14 mouse cellular contexts compared by ENCODE assay signal in the genomic region with DNA sequence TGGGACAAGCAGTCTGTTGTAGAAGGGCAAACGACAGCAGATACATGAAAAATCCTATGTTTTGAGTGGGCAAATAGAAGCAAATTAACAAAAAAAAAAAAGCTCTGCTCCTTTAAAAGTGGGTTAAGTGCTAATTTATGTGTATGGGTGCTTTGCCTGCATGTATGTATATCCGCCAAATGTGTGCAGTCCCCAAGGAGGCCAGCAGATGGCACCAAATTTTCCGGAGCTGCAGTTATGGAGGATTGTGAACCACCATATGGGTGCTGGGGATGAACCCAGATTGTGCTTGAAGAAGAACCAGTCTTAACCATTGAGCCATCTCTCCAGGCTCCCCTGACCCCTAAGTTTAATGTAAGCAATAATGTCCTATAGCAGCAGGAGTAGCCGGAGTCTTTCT. TPM values are rescaled to one million over a fixed set of nuclear protein-coding genes. Genes with fewer than 3 reads are reported as not detected.
DNase-seq lines count a peak whose midpoint lies in the region; TF ChIP-seq lines count a peak whose summit lies in the region.
"Had no signal": no experiment of that assay in that cellular context is flagged by ENCODE, and none has a peak within 500 bp of the region (broad histone marks: within the 10 kb centered on the region; RNA-seq: fewer than 3 reads in every experiment).

No protein-coding gene starts in this region.

- no peaks in the 10 kb centered on the region for H3K36me3 ChIP-seq in heart, adult 2 months (ENCODE audit: control insufficient read depth, insufficient read depth, low read length)
- H3K36me3 ChIP-seq: embryonic facial prominence, embryonic 12.5 days; forebrain, embryonic 10.5 days; limb, embryonic 10.5 days had no signal

- peak; percentile 24 for TF ChIP-seq CTCF in heart, adult 2 months (IDR thresholded peaks at IDR 0.05)
- 0 out of 2 replicates have a peak, but pooled peaks have one; percentile 1 for TF ChIP-seq CTCF in lung, adult 2 months (IDR thresholded peaks at IDR 0.05; ENCODE audit: insufficient read depth, low read length)

- H3K27ac ChIP-seq in heart, adult 2 months, result no peak overlapping the region
- H3K27ac ChIP-seq: embryonic facial prominence, embryonic 12.5 days; forebrain, embryonic 10.5 days; limb, embryonic 10.5 days had no signal

- H3K4me1 ChIP-seq in heart, adult 2 months (ENCODE audit: control insufficient read depth, insufficient read depth, low read length), result peaks cover 7% of the 10 kb centered on the region
- 0 out of 2 replicates have a peak, but pooled peaks cover 2% of the 10 kb centered on the region for H3K4me1 ChIP-seq in lung, adult 2 months (ENCODE audit: control insufficient read depth, insufficient read depth, low read length)
- H3K4me1 ChIP-seq: embryonic facial prominence, embryonic 12.5 days; forebrain, embryonic 10.5 days; limb, embryonic 10.5 days had no signal

- no peaks in the 10 kb centered on the region for H3K27me3 ChIP-seq in heart, adult 2 months (ENCODE audit: control insufficient read depth, insufficient read depth, low read length)
- H3K27me3 ChIP-seq: embryonic facial prominence, embryonic 12.5 days had no signal

- no peak for TF ChIP-seq EP300 in heart, adult 2 months (IDR thresholded peaks at IDR 0.05; ENCODE audit: insufficient read depth, low read depth, low read length)

- 99% methylated on average over 4 of the region's 4 CpGs for WGBS in heart, adult 2 months
- WGBS in lung, adult 2 months, result 97% methylated on average over 4 of the region's 4 CpGs

- H3K9ac ChIP-seq in heart, adult 2 months (ENCODE audit: low read depth, low read length), result no peak overlapping the region
- H3K9ac ChIP-seq: embryonic facial prominence, embryonic 12.5 days had no signal

- H3K4me3 ChIP-seq in heart, adult 2 months, result no peak overlapping the region
- H3K4me3 ChIP-seq in lung, adult 2 months (replicated peaks; ENCODE audit: extremely low read depth, low read depth, low read length), result no peak overlapping the region
- H3K4me3 ChIP-seq: embryonic facial prominence, embryonic 12.5 days; forebrain, embryonic 10.5 days; limb, embryonic 10.5 days had no signal

- H3K79me2 ChIP-seq in heart, adult 2 months (replicated peaks; ENCODE audit: control insufficient read depth, insufficient read depth, low read length), result no peaks in the 10 kb centered on the region

- no peak for DNase-seq in heart, adult 2 months
- no peak for DNase-seq in heart, postnatal 36 days
- no peak for DNase-seq in lung, adult 2 months
- DNase-seq in lung, adult 18-20 months, result no peak
- peak; percentile 47 for DNase-seq in ES-CJ7 (ENCODE audit: low read depth, low spot score)
- peak; percentile 7 for DNase-seq in c-Kit-positive CD71-positive TER-119-positive erythroid progenitor cells, embryonic 14.5 days (ENCODE audit: low spot score)
- no peak for DNase-seq in thymus, postnatal 25 days
- DNase-seq: adrenal gland, postnatal 10 days; heart, adult 18-20 months; heart, postnatal 14 days; kidney, postnatal 36 days had no signal

- no peak for TF ChIP-seq POLR2A in heart, adult 2 months (IDR thresholded peaks at IDR 0.05; ENCODE audit: insufficient read depth, low read depth, low read length)
- TF ChIP-seq POLR2A in lung, adult 2 months (IDR thresholded peaks at IDR 0.05; ENCODE audit: borderline replicate concordance, extremely low read depth, low read depth, low read length), result no peak

- intact Hi-C loops in heart, adult 2 months (cut with DNase I), result no loop called here
- intact Hi-C loops in heart, postnatal 36 days (cut with DNase I), result no loop called here

RNA-seq across cellular contexts. Expression of a gene that starts 47.6 kb away (rescaled TPM):
- 10 to 100 TPM; 63.9 to 86.1 TPM for total RNA-seq in heart, adult 2 months (2021)
- 29.8 and 46.1 TPM in 2 replicates for polyA plus RNA-seq in heart, adult 2 months (2012; rRNA removed)
- total RNA-seq in heart, postnatal 36 days (2021), result 10 to 100 TPM; 84.2 to 89.3 TPM
- 27.0 and 31.2 TPM in 2 replicates for polyA plus RNA-seq in lung, adult 2 months (2012; rRNA removed)

Comparison
In these comparisons a context has a peak if more than half of its experiments do, and no peak if none do; other contexts are left out.
1. DNase-seq: peak in ES-CJ7 (single experiment) and c-Kit-positive CD71-positive TER-119-positive erythroid progenitor cells, embryonic 14.5 days (single experiment); none in heart, adult 2 months (0 of 2), heart, postnatal 36 days (0 of 2), lung, adult 2 months (single experiment), lung, adult 18-20 months (0 of 2) and thymus, postnatal 25 days (single experiment).